ENCODE assay signal across 14 mouse cellular contexts in genomic region chr9:120449696-120450329, GRCm38 (mm10).
"Had no signal": no experiment of that assay in that cellular context is flagged by ENCODE, and none has a peak within 500 bp of the region (broad histone marks: within the 10 kb centered on the region; RNA-seq: fewer than 3 reads in every experiment).

No protein-coding gene starts in this region.

- H3K4me1 ChIP-seq: limb, embryonic 12.5 days; liver, embryonic 13.5 days; lung, embryonic 15.5 days; megakaryocyte, embryonic 14.5 days; midbrain, embryonic 13.5 days; stomach, embryonic 15.5 days had no signal

- H3K27ac ChIP-seq: limb, embryonic 12.5 days; liver, embryonic 13.5 days; lung, embryonic 15.5 days; macrophage; midbrain, embryonic 13.5 days; stomach, embryonic 15.5 days had no signal

- ATAC-seq: liver, postnatal 0 days; midbrain, embryonic 13.5 days had no signal

- H3K9me3 ChIP-seq: limb, embryonic 12.5 days; liver, embryonic 13.5 days; lung, embryonic 15.5 days; megakaryocyte, embryonic 14.5 days; midbrain, embryonic 13.5 days; stomach, embryonic 15.5 days had no signal

- H3K36me3 ChIP-seq: limb, embryonic 12.5 days; liver, embryonic 13.5 days; lung, embryonic 15.5 days; midbrain, embryonic 13.5 days; stomach, embryonic 15.5 days had no signal

- DNase-seq: kidney, adult 18-20 months; kidney, postnatal 14 days; liver; liver, embryonic 13.5 days; liver, postnatal 0 days; lung, postnatal 14 days; right cerebral cortex, postnatal 14 days; thymus, postnatal 36 days had no signal

- H3K4me3 ChIP-seq: limb, embryonic 12.5 days; liver, embryonic 13.5 days; lung, embryonic 15.5 days; megakaryocyte, embryonic 14.5 days; midbrain, embryonic 13.5 days; stomach, embryonic 15.5 days had no signal

- H3K27me3 ChIP-seq: limb, embryonic 12.5 days; liver, embryonic 13.5 days; lung, embryonic 15.5 days; midbrain, embryonic 13.5 days; stomach, embryonic 15.5 days had no signal
